Mouse (Mus musculus) liver, adult 2 months (tissue): ENCODE measurements around the gene Hspb6.

Source experiments
- CTCF ChIP-seq: fragments of 200-500 bp; IDR thresholded peaks from 2 replicates; pipeline ENCODE4 v1.5.1; 2011; ENCODE audit warnings: low read depth, low read length, control low read depth
- POLR2A ChIP-seq: fragments of 200-500 bp; IDR thresholded peaks from 2 replicates; pipeline ENCODE4 v1.6.1; 2011; ENCODE audit warnings: low read length, control low read depth; ENCODE audit not compliant: insufficient read depth; ENCODE audit errors: extremely low read depth

- no peak for TF ChIP-seq CTCF
- TF ChIP-seq POLR2A: no peak
Measured at GRCm38 (mm10) chr7:30593579-30594509, 41.9 kb downstream of the Hspb6 start.
